Mouse (Mus musculus): Measurements from ENCODE around the gene Zfp266. TPM values are rescaled to one million over a fixed set of nuclear protein-coding genes. Genes with fewer than 3 reads are reported as not detected.
"Not testable (repeated sequence)": the region's sequence is repeated elsewhere in the genome, so short reads cannot be mapped to it uniquely, and the experiment has no call there.

Gene Zfp266
- total RNA-seq (2014; rRNA removed; ENCODE audit: low replicate concordance) (26.8 and 50.1 TPM in 2 replicates), polyA plus RNA-seq (2015; fragmentation: Nextera tagmentation; extraction: Ambion mirVana) (25.4 and 28.7 TPM in 2 replicates)

- H3K9ac ChIP-seq (replicated peaks; ENCODE audit: low read depth, low read length), result peak within 1 kb of the TSS; percentile 88
- no peaks in the 10 kb centered on the region for H3K9me3 ChIP-seq (replicated peaks; ENCODE audit: control insufficient read depth, low read length)
- peaks cover 17% of the 10 kb centered on the region for H3K4me1 ChIP-seq (ENCODE audit: control insufficient read depth, insufficient read depth)
- H3K27me3 ChIP-seq (ENCODE audit: control insufficient read depth, insufficient read depth, low read length), result no peaks in the 10 kb centered on the region
- TF ChIP-seq EP300 (IDR thresholded peaks at IDR 0.05; ENCODE audit: low read depth) (no peak), CTCF (IDR thresholded peaks at IDR 0.05; ENCODE audit: low read depth) (no peak)
- peak; percentile 73 for DNase-seq (ENCODE audit: low spot score)
- H3K4me3 ChIP-seq (ENCODE audit: low read depth, low read length), result peak within 1 kb of the TSS; percentile 86
- peak; percentile 90 for ATAC-seq (ENCODE audit: insufficient read depth, low read depth)
- H3K27ac ChIP-seq (ENCODE audit: low read depth), result peak within 1 kb of the TSS; percentile 93
- peaks cover 7% of the 10 kb centered on the region; the same call in 1 of the 2 replicates for H3K36me3 ChIP-seq (replicated peaks; ENCODE audit: control insufficient read depth, insufficient read depth, low read length)
- under 1% methylated on average over 46 of the region's 46 CpGs for WGBS
- H3K4me2 ChIP-seq (ENCODE audit: low read depth, low read length), result peak within 1 kb of the TSS; percentile 65
These were observed at the start of gene Zfp266 for GRCm38 (mm10) chr9:20521306-20521957. Gene Zfp266, minus strand, starts transcription at chr9:20521417.

- H3K27me3 ChIP-seq (ENCODE audit: control insufficient read depth, insufficient read depth, low read length); H3K4me2 ChIP-seq (ENCODE audit: low read depth, low read length); H3K4me3 ChIP-seq (ENCODE audit: low read depth, low read length); H3K9ac ChIP-seq (replicated peaks; ENCODE audit: low read depth, low read length); H3K4me1 ChIP-seq (ENCODE audit: control insufficient read depth, insufficient read depth); ATAC-seq (ENCODE audit: insufficient read depth, low read depth); DNase-seq (ENCODE audit: low spot score); H3K27ac ChIP-seq (ENCODE audit: low read depth); H3K36me3 ChIP-seq (replicated peaks; ENCODE audit: control insufficient read depth, insufficient read depth, low read length); H3K9me3 ChIP-seq (replicated peaks; ENCODE audit: control insufficient read depth, low read length): not testable (repeated sequence)
- WGBS, result 64% methylated on average over 3 of the region's 3 CpGs
These were observed 44.3 kb upstream of the Zfp266 start for GRCm38 (mm10) chr9:20565326-20566030.

GRCm38 (mm10) chr9:20562177-20562576, 41.0 kb upstream of the Zfp266 start:
- H3K27ac ChIP-seq (ENCODE audit: low read depth), result no peak overlapping the region
- TF ChIP-seq EP300 (IDR thresholded peaks at IDR 0.05; ENCODE audit: low read depth), result no peak
- TF ChIP-seq CTCF (IDR thresholded peaks at IDR 0.05; ENCODE audit: low read depth), result no peak
- H3K4me1 ChIP-seq (ENCODE audit: control insufficient read depth, insufficient read depth), result no peaks in the 10 kb centered on the region
- H3K9ac ChIP-seq (replicated peaks; ENCODE audit: low read depth, low read length), result no peak overlapping the region
- H3K36me3 ChIP-seq (replicated peaks; ENCODE audit: control insufficient read depth, insufficient read depth, low read length), result no peaks in the 10 kb centered on the region
- H3K4me3 ChIP-seq (ENCODE audit: low read depth, low read length), result no peak overlapping the region
- DNase-seq (ENCODE audit: low spot score) (no peak), ATAC-seq (ENCODE audit: insufficient read depth, low read depth) (no peak)
- H3K9me3 ChIP-seq (replicated peaks; ENCODE audit: control insufficient read depth, low read length), result peaks cover 7% of the 10 kb centered on the region
- no peaks in the 10 kb centered on the region for H3K27me3 ChIP-seq (ENCODE audit: control insufficient read depth, insufficient read depth, low read length)
- no peak overlapping the region for H3K4me2 ChIP-seq (ENCODE audit: low read depth, low read length)
- 76% methylated on average over 5 of the region's 5 CpGs for WGBS

- DNase-seq (ENCODE audit: low spot score) (no peak), ATAC-seq (ENCODE audit: insufficient read depth, low read depth) (no peak)
- no peaks in the 10 kb centered on the region for H3K4me1 ChIP-seq (ENCODE audit: control insufficient read depth, insufficient read depth)
- H3K4me3 ChIP-seq (ENCODE audit: low read depth, low read length), result no peak overlapping the region
- no peaks in the 10 kb centered on the region for H3K27me3 ChIP-seq (ENCODE audit: control insufficient read depth, insufficient read depth, low read length)
- H3K27ac ChIP-seq (ENCODE audit: low read depth), result no peak overlapping the region
- WGBS, result 62% methylated on average over 1 of the region's 1 CpGs
- TF ChIP-seq EP300 (IDR thresholded peaks at IDR 0.05; ENCODE audit: low read depth) (no peak), CTCF (IDR thresholded peaks at IDR 0.05; ENCODE audit: low read depth) (no peak)
- no peaks in the 10 kb centered on the region for H3K36me3 ChIP-seq (replicated peaks; ENCODE audit: control insufficient read depth, insufficient read depth, low read length)
- no peak overlapping the region for H3K4me2 ChIP-seq (ENCODE audit: low read depth, low read length)
- no peak overlapping the region for H3K9ac ChIP-seq (replicated peaks; ENCODE audit: low read depth, low read length)
- no peaks in the 10 kb centered on the region for H3K9me3 ChIP-seq (replicated peaks; ENCODE audit: control insufficient read depth, low read length)
These were observed 31.5 kb upstream of the Zfp266 start for GRCm38 (mm10) chr9:20552698-20553097.

- peak overlapping the region; percentile 73 for H3K27ac ChIP-seq (ENCODE audit: low read depth)
- H3K36me3 ChIP-seq (replicated peaks; ENCODE audit: control insufficient read depth, insufficient read depth, low read length), result no peaks in the 10 kb centered on the region
- H3K27me3 ChIP-seq (ENCODE audit: control insufficient read depth, insufficient read depth, low read length), result no peaks in the 10 kb centered on the region
- no peak overlapping the region for H3K4me2 ChIP-seq (ENCODE audit: low read depth, low read length)
- TF ChIP-seq CTCF (IDR thresholded peaks at IDR 0.05; ENCODE audit: low read depth) (no peak), EP300 (IDR thresholded peaks at IDR 0.05; ENCODE audit: low read depth) (no peak)
- no peaks in the 10 kb centered on the region for H3K4me1 ChIP-seq (ENCODE audit: control insufficient read depth, insufficient read depth)
- peak; percentile 60; the same call in 1 of the 2 replicates for ATAC-seq (ENCODE audit: insufficient read depth, low read depth)
- no peak for DNase-seq (ENCODE audit: low spot score)
- no peaks in the 10 kb centered on the region for H3K9me3 ChIP-seq (replicated peaks; ENCODE audit: control insufficient read depth, low read length)
- 47% methylated on average over 5 of the region's 5 CpGs for WGBS
- no peak overlapping the region for H3K4me3 ChIP-seq (ENCODE audit: low read depth, low read length)
- no peak overlapping the region for H3K9ac ChIP-seq (replicated peaks; ENCODE audit: low read depth, low read length)
These were observed 30.6 kb upstream of the Zfp266 start for GRCm38 (mm10) chr9:20551781-20552275.

All from heart, postnatal 0 days (tissue).